Mouse (Mus musculus): ENCODE results near the gene Renbp. TPM values are rescaled to one million over a fixed set of nuclear protein-coding genes. Genes with fewer than 3 reads are reported as not detected.

Gene Renbp
- 0.63 TPM for polyA plus RNA-seq (2014; fragmentation: Illumina TruSeq; extraction: RNeasy Lipid Tissue Mini Kit (QIAGEN cat#74804); ENCODE audit: low read depth, low replicate concordance)

GRCm38 (mm10) chrX:73930402-73931062 is at the start of gene Renbp:
TSS of gene Renbp (minus strand) at chrX:73930850.

DNA sequence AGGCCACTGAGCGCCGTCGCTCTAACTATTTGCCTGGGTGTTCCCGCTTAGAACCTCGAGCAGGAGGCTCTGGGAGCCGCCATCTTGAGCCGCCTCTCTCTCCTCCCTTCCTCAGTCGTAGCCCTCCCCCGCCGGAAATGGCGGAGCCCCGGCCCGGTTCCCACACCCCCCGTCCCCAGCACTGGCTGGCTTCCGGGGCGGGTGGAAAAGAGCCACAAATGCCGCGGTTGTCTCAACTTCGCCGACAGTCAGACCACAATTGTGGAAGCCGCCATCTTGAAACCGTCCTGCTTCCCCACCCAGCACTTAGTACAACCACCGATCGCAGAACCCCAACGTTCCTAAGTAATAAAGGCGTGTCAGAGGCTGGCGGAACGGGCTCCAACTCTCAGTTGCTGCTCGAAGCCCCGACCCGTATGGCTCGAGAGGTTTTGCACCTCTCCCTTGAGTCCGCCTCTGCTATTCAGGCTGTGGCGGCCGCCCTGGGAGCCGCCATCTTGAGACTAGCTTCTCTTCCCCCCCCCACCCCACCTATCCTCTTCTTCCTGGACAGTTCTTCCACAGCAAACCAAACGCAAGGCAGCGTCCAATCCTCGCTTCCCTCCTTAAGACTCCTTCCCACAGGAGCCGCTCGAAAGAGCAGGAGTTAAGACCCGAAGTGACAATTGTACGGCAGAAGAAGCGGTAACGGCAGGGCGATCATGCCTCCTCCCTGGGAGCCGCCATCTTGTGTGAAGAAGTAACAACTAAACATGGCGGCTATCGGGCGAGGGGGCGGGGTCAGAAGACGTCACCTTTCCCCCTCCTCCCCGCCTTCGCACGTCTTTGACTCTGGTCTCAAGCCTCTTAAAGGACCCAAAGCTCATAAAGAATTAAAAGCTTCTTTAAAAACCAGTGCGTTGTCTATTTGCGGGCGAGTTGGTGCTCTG is 35.9 kb upstream of the Renbp start, which contains the start of gene Hcfc1:
Gene Hcfc1, minus strand, starts transcription at position 110 of the 929 bp plus-strand sequence.

DNA sequence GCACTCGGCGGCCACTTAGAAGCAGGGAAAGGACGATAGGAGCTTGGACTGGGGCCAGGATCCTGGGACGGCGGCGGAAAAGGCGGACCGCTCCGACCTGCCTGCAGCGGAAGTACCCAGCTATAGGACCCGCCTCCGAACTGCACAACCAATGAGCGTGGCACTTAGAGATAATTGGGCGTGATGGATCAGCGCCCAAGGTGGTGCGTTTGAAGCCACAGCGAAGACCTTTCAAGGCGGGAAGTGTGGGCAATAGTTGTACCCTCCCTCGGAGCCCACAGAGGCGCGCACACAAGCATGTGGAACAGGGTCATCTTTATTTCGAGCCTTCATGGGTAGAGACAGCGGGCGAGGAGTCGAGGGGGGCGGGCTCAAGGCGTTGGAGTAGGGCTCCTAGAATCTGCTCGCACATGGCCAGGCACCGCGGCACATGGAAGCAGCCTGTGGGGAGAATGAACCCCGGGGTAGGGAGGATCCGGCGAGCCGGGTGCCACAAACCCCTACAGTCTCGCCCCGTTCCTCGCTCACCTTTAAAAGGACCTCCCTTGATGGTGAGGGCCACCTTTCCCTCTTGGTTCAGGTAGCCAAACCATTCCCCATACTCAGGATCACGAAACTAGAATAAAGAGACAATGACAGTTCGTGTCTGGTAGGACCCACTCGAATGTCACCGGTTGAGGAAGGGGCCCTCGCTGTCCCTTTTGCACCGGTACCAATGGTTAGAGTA is 8.7 kb downstream of the Renbp start, which contains the start of the genes Arhgap4 and Naa10:
Gene Arhgap4, minus strand, starts transcription at position 48 of the 727 bp plus-strand sequence.
Gene Naa10, minus strand, starts transcription at position 122 of the 727 bp plus-strand sequence.

DNA sequence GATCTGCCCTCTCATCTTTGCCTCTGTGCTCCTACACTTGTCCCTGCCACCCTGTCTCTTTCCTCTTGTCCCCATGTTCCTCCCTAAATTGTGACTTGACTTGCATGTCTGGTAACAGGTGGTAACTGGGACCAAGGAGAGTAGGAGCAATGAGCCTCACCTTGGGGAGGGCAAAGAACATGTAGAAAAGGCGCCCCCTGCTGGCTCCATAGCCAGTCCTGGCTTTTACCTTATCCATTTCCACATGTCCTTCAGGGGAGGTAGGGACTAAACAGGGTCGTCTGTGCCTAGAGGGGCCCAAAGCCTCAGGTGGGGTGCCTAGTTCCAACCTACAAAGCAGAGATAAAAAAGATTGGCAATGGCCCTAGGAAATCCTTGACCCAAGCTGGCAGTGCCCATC is 34.9 kb downstream of the Renbp start, which contains the start of gene L1cam:
Gene L1cam, minus strand, starts transcription at position 387 of the 400 bp plus-strand sequence.

GRCm38 (mm10) chrX:73891551-73892152 is 39.0 kb downstream of the Renbp start, which contains the start of gene Avpr2:
TSS of gene Avpr2 (plus strand) at chrX:73892102.

Other genes starting within 250 kb of the Renbp start
- 171 TPM for gene Bcap31, start 214.7 kb downstream of the Renbp start, polyA plus RNA-seq (2014; fragmentation: Illumina TruSeq; extraction: RNeasy Lipid Tissue Mini Kit (QIAGEN cat#74804); ENCODE audit: low read depth, low replicate concordance)
- 3.0 TPM for gene Abcd1, start 214.3 kb downstream of the Renbp start, polyA plus RNA-seq (2014; fragmentation: Illumina TruSeq; extraction: RNeasy Lipid Tissue Mini Kit (QIAGEN cat#74804); ENCODE audit: low read depth, low replicate concordance)
- not detected for gene Plxnb3, start 173.8 kb downstream of the Renbp start, polyA plus RNA-seq (2014; fragmentation: Illumina TruSeq; extraction: RNeasy Lipid Tissue Mini Kit (QIAGEN cat#74804); ENCODE audit: low read depth, low replicate concordance)
- 0.28 TPM for gene Srpk3, start 156.4 kb downstream of the Renbp start, polyA plus RNA-seq (2014; fragmentation: Illumina TruSeq; extraction: RNeasy Lipid Tissue Mini Kit (QIAGEN cat#74804); ENCODE audit: low read depth, low replicate concordance)
- gene Idh3g, start 144.0 kb downstream of the Renbp start, polyA plus RNA-seq (2014; fragmentation: Illumina TruSeq; extraction: RNeasy Lipid Tissue Mini Kit (QIAGEN cat#74804); ENCODE audit: low read depth, low replicate concordance) = 37.1 TPM
- gene Ssr4, start 143.8 kb downstream of the Renbp start, polyA plus RNA-seq (2014; fragmentation: Illumina TruSeq; extraction: RNeasy Lipid Tissue Mini Kit (QIAGEN cat#74804); ENCODE audit: low read depth, low replicate concordance) = 50.8 TPM
- 0.54 TPM for gene Pdzd4, start 105.9 kb downstream of the Renbp start, polyA plus RNA-seq (2014; fragmentation: Illumina TruSeq; extraction: RNeasy Lipid Tissue Mini Kit (QIAGEN cat#74804); ENCODE audit: low read depth, low replicate concordance)
- not detected for gene Avpr2, start 38.7 kb downstream of the Renbp start, polyA plus RNA-seq (2014; fragmentation: Illumina TruSeq; extraction: RNeasy Lipid Tissue Mini Kit (QIAGEN cat#74804); ENCODE audit: low read depth, low replicate concordance)
- gene L1cam, start 34.7 kb downstream of the Renbp start, polyA plus RNA-seq (2014; fragmentation: Illumina TruSeq; extraction: RNeasy Lipid Tissue Mini Kit (QIAGEN cat#74804); ENCODE audit: low read depth, low replicate concordance) = 17.9 TPM
- gene Arhgap4, start 9.0 kb downstream of the Renbp start, polyA plus RNA-seq (2014; fragmentation: Illumina TruSeq; extraction: RNeasy Lipid Tissue Mini Kit (QIAGEN cat#74804); ENCODE audit: low read depth, low replicate concordance) = 1.9 TPM
- 8.7 TPM for gene Naa10, start 8.9 kb downstream of the Renbp start, polyA plus RNA-seq (2014; fragmentation: Illumina TruSeq; extraction: RNeasy Lipid Tissue Mini Kit (QIAGEN cat#74804); ENCODE audit: low read depth, low replicate concordance)
- 30.6 TPM for gene Hcfc1, start 35.5 kb upstream of the Renbp start, polyA plus RNA-seq (2014; fragmentation: Illumina TruSeq; extraction: RNeasy Lipid Tissue Mini Kit (QIAGEN cat#74804); ENCODE audit: low read depth, low replicate concordance)
- 39.7 TPM for gene Irak1, start 93.1 kb upstream of the Renbp start, polyA plus RNA-seq (2014; fragmentation: Illumina TruSeq; extraction: RNeasy Lipid Tissue Mini Kit (QIAGEN cat#74804); ENCODE audit: low read depth, low replicate concordance)
- gene Opn1mw, start 196.6 kb upstream of the Renbp start, polyA plus RNA-seq (2014; fragmentation: Illumina TruSeq; extraction: RNeasy Lipid Tissue Mini Kit (QIAGEN cat#74804); ENCODE audit: low read depth, low replicate concordance) = not detected
- gene Mecp2, start 204.5 kb upstream of the Renbp start, polyA plus RNA-seq (2014; fragmentation: Illumina TruSeq; extraction: RNeasy Lipid Tissue Mini Kit (QIAGEN cat#74804); ENCODE audit: low read depth, low replicate concordance) = 18.2 TPM
- gene Tex28, start 237.0 kb upstream of the Renbp start, polyA plus RNA-seq (2014; fragmentation: Illumina TruSeq; extraction: RNeasy Lipid Tissue Mini Kit (QIAGEN cat#74804); ENCODE audit: low read depth, low replicate concordance) = not detected
- not detected for gene Tktl1, start 246.4 kb upstream of the Renbp start, polyA plus RNA-seq (2014; fragmentation: Illumina TruSeq; extraction: RNeasy Lipid Tissue Mini Kit (QIAGEN cat#74804); ENCODE audit: low read depth, low replicate concordance)